Mouse (Mus musculus) adrenal gland, adult 2 months (tissue): ENCODE results near the gene Zfp933. TPM values are rescaled to one million over a fixed set of nuclear protein-coding genes. Genes with fewer than 3 reads are reported as not detected.
"Not testable (repeated sequence)": the region's sequence is repeated elsewhere in the genome, so short reads cannot be mapped to it uniquely, and the experiment has no call there.

ENCODE experiments used
- DNase-seq: peaks from one replicate; pipeline ENCODE4 v3.0.0; 2021
- long read RNA-seq: library from polyadenylated mRNA; stranded (forward); transcript quantifications from one replicate; pipeline ENCODE4 v2.0.0, GENCODE M21; 2021
- polyA plus RNA-seq: library from polyadenylated mRNA; depleted of rRNA; stranded (reverse); fragments of >200 nt; gene quantifications from 2 replicates; pipeline ENCODE4 v1.2.3, GENCODE M21; 2012; rRNA removed
- total RNA-seq, 2 experiments: library from RNA; stranded (reverse); gene quantifications; 2 replicates each; pipeline ENCODE4 v1.2.3; 2021

Gene Zfp933
- total RNA-seq (10 to 100 TPM; 22.7 to 25.7 TPM), polyA plus RNA-seq (0.75 and 1.2 TPM in 2 replicates)
- long read RNA-seq, full-length matches to known transcripts = 3 of 4 reads
- long read RNA-seq, partial matches to known transcripts = 0 of 4 reads
- long read RNA-seq, other reads (novel, unspliced or antisense) = 1 of 4 reads

DNA sequence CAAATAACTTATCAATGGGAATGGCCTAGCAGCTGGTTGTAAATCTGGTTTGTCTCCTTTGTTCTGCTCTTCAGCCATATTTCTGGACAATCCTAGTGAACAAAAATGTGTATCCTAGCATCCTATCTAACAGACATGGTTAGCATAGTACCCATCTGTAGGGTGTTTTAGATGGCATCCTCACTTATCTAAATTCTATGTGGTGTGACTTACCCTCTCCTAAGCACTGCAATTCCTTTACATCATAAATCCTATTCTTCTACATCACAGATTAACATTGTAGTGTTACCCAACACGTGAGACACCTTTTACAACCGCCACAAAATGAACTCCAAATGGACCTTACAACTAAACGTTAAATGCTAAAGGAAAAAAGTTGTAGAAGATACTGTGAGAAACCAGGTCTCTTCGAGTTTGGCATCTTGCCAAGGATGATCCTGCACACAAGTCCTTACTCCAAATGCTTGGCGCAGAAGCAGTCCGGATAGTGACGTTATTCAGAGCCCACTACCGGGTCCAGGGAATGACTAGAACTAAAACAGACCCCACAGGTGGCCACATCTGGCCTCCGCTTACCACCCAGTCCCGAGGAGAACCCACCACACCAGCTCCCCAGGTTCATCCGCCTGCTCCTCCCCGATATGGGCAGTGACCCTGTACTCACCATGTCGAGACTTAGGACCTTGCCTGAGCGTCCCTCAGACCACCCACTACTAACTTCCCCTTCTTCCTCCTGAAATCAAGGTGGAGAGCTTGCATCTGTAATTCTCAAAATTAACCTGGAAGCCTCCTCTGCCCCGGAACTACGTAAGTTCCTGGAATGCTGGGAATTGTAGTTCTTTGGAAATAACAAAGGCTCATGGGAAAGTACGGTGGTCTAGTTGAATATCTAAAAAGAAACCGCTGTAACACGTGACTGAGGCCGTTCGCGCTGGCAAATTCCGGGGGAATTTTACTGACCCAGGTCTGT is at the start of gene Zfp933:
Gene Zfp933 (minus strand): TSS at position 753 of the 970 bp plus-strand sequence.
- DNase-seq = peak; percentile 83

GRCm38 (mm10) chr4:147897348-147897747 is 49.2 kb upstream of the Zfp933 start:
- no peak for DNase-seq

DNA sequence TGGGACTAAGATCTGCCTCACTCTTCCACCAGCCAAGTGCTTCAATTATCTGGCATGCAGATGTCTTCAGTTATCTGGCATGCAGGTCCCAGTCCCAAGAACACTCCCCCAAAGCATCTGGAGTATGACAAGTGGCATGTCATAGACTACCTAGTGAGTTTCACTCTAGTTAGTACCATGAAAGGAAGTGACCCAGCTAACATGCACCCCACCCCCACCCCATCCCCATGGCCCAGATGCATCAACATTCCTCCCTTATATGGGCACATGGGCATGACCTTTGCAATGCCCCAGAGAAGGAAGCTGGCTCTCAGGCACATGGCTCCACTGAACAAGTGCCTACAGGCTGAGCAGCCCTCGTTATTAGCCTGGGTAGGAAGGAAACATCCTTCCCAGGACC is 48.2 kb upstream of the Zfp933 start:
- DNase-seq = no peak

DNA sequence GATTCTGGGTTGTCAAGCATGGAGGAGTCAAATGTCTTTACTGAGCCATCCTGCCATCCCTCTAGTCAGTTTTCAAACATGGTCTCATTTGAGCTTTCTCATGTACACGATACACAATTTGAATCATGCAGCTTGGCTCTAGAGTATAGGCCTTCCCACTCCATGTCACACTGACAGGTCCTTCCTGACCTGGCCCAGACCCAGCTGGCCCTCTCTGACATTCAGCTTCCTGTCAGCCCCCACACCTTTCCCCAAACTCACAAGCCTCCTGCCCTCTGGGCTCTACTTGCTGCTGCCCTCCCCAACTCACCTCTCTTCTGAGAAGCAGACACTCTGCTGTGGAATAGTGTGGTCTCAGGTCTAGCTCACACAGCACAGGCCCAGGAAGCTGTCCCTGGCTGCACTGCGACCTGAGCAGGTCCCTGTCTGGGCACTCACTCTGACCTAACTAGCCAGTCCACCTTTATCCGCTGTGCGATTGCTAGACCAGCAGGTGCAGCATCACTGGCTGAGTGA is 47.7 kb upstream of the Zfp933 start:
- no peak for DNase-seq

GRCm38 (mm10) chr4:147890341-147890740 is 42.2 kb upstream of the Zfp933 start:
- DNase-seq = peak; percentile 61

- no peak for DNase-seq
These were observed 40.1 kb upstream of the Zfp933 start for GRCm38 (mm10) chr4:147888237-147888636.

GRCm38 (mm10) chr4:147887277-147887676 is 39.1 kb upstream of the Zfp933 start:
- DNase-seq = no peak

GRCm38 (mm10) chr4:147886158-147886557 is 38.0 kb upstream of the Zfp933 start:
- DNase-seq = no peak

- peak; percentile 63 for DNase-seq
These were observed 36.0 kb upstream of the Zfp933 start for GRCm38 (mm10) chr4:147884138-147884537.

GRCm38 (mm10) chr4:147883041-147883440 is 34.9 kb upstream of the Zfp933 start:
- DNase-seq = no peak

DNA sequence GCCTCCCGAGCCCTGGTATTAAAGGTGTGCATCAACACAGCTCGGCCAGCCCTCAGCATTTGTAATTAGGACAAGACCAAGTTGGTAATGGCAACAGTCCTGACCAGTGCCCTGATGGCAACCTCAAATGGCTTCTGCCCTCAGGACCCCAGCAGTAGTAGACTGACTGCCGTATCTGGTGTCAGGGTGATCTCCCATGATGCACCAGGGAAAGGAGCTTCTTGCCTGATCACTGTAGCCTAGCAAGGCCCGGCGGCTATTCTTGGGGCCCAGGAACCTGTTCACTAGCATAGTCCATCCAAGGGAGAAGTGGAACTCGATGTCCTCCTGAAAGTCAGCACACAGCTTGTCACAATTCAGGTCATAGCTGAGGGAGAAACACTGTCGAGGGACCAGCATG is 33.6 kb upstream of the Zfp933 start:
- DNase-seq = no peak

GRCm38 (mm10) chr4:147879865-147880264 is 31.7 kb upstream of the Zfp933 start:
- DNase-seq = no peak

DNA sequence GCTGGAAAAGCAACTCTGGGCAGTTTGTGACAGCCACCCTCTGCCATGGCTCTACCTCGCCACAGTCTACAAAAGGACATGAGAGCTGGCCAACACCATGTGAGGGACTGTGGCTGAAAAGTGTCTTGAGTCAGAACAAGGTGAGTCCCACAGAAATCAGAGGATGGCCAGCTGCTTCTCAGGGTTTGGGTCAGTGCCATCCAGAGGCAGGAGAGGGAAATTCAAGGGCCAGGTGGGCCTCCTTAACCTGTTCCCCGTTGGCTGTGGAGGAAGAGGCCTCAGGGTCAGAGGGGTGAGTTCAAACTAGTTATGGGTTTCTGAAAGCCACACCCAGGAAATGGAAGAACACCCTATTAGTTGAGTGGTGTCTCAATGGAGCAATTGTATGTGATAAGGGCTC is 31.3 kb upstream of the Zfp933 start:
- DNase-seq = no peak

DNA sequence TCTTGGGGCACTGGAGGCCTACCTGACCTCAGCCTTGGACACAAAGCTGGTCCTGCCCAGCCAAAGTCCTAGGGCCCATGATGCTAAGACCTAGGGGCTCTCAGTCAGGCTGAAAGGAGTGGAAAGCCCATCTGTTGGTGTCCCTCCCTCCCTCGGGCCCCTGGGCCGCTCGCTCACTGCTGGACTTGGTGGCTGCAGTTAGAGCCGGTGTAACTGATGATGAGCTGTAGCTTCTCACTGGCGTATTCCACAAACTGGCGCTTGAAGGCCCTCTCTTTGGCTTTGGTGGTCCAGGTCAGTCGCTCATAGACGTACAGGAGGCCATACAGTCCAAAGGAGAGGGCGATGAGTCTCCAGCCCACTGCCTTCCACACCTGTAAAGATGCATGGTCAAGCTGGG is 30.4 kb upstream of the Zfp933 start:
- DNase-seq = no peak

- no peak for DNase-seq
These were observed 27.8 kb upstream of the Zfp933 start for GRCm38 (mm10) chr4:147875852-147876575.

GRCm38 (mm10) chr4:147869238-147869637 is 21.1 kb upstream of the Zfp933 start:
- DNase-seq = no peak

GRCm38 (mm10) chr4:147868450-147869031 is 20.4 kb upstream of the Zfp933 start, which contains the start of the genes Miip and Fv1:
Gene Miip (minus strand): TSS chr4:147868816.
Gene Fv1 (plus strand): TSS chr4:147868979.
- DNase-seq = peak; percentile 98

- DNase-seq = no peak
These were observed 19.6 kb upstream of the Zfp933 start for GRCm38 (mm10) chr4:147867563-147868449.

DNA sequence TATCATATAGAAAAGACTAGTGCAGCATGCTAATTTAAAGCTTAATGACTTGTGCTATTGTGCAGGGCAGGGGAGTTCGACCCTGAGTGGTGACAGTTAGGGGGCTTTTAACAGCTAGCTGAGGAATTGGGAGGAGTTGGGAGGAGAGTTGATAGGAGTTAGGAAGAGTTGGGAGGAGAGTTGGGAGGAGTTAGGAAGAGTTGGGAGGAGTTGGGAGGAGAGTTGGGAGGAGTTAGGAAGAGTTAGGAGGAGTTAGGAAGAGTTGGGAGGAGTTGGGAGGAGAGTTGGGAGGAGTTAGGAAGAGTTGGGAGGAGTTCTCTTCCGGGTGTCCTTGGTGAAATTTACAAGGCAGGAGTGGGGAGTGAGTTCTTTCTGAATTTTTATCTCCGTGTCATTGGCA is 18.6 kb upstream of the Zfp933 start:
- DNase-seq = not testable (repeated sequence)

- DNase-seq = no peak
These were observed 17.9 kb upstream of the Zfp933 start for GRCm38 (mm10) chr4:147866056-147866455.

- no peak for DNase-seq
These were observed 17.5 kb upstream of the Zfp933 start for GRCm38 (mm10) chr4:147865651-147866050.
